Mouse (Mus musculus) hindbrain, postnatal 0 days (tissue): ENCODE measurements around the gene Best2. TPM values are rescaled to one million over a fixed set of nuclear protein-coding genes. Genes with fewer than 3 reads are reported as not detected.
A peak's percentile ranks its signal among the peaks of the same experiment; 100 is the strongest.

ENCODE experiments used
- ATAC-seq: fragments of 200-750 bp; cut with Nextera tagmentation; 2 replicates; pipeline ENCODE4 v1.8.0; 2017; ENCODE audit warnings: mild to moderate bottlenecking, moderate TSS enrichment, moderate library complexity
- DNase-seq: peaks from one replicate; pipeline ENCODE4 v3.0.0-alpha.2; 2015; ENCODE audit warnings: low spot score
- H3K27ac ChIP-seq: fragments of 300-500 bp; sonication (generic); 2 replicates; pipeline ENCODE4 v1.5.1; 2014; ENCODE audit warnings: mild to moderate bottlenecking
- H3K27me3 ChIP-seq: fragments of 300-500 bp; sonication (generic); 2 replicates; pipeline ENCODE4 v1.6.1; 2014; ENCODE audit warnings: low read length, mixed read lengths; ENCODE audit not compliant: insufficient read depth
- H3K36me3 ChIP-seq: fragments of 300-500 bp; sonication (generic); 2 replicates; pipeline ENCODE4 v1.6.1; 2014; ENCODE audit warnings: low read length, mixed read lengths; ENCODE audit not compliant: insufficient read depth
- H3K4me1 ChIP-seq: fragments of 300-500 bp; sonication (generic); 2 replicates; pipeline ENCODE4 v1.6.1; 2014; ENCODE audit warnings: antibody characterized with exemption, low read length, mixed read lengths; ENCODE audit not compliant: insufficient read depth
- H3K4me2 ChIP-seq: fragments of 300-500 bp; sonication (generic); 2 replicates; pipeline ENCODE4 v1.6.1; 2014; ENCODE audit warnings: low read depth, mild to moderate bottlenecking, low read length, moderate library complexity, mixed read lengths
- H3K4me3 ChIP-seq: fragments of 300-500 bp; sonication (generic); 2 replicates; pipeline ENCODE4 v1.5.1; 2014; ENCODE audit warnings: low read length
- H3K9ac ChIP-seq: fragments of 300-500 bp; sonication (generic); replicated peaks from 2 replicates; pipeline ENCODE4 v1.6.1; 2014; ENCODE audit warnings: mild to moderate bottlenecking, low read length, moderate library complexity, mixed read lengths
- H3K9me3 ChIP-seq: fragments of 300-500 bp; sonication (generic); 2 replicates; pipeline ENCODE4 v1.6.1; 2016; ENCODE audit warnings: low read length, mixed read lengths
- CTCF ChIP-seq: IDR thresholded peaks from 2 replicates; pipeline ENCODE4 v1.5.1; 2016; ENCODE audit warnings: antibody characterized with exemption, control low read depth, low read depth
- WGBS: fragments of 180-500 bp; shearing (Covaris S2); extraction: QIAGEN DNeasy Blood & Tissue Kit; methylation state at CpG from one replicate; pipeline ENCODE4 v1.1.7; 2014; 5-methylcytosine and 5-hydroxymethylcytosine counted together
- polyA plus RNA-seq: library from polyadenylated mRNA; unstranded; fragments of >200 nt; fragmentation: Nextera tagmentation; extraction: Ambion mirVana; gene quantifications from 2 replicates; pipeline ENCODE4 v1.2.1, GENCODE M21; 2015
- total RNA-seq: library from RNA; depleted of rRNA; stranded (reverse); fragments of >200 nt; gene quantifications from 2 replicates; pipeline ENCODE4 v1.2.3, GENCODE M21; 2014

Best2 gene
- total and polyA plus RNA-seq, 2 experiments from 2014 or later, result 0.26 TPM; not detected in 1

GRCm38 (mm10) chr8:84997649-84998295, 16.6 kb downstream of the Best2 start:
- 4% methylated on average over 19 of the region's 19 CpGs for WGBS
- H3K4me1 ChIP-seq, result peaks cover 6% of the 10 kb centered on the region; the same call in 1 of the 2 replicates
- no peak overlapping the region for H3K4me3 ChIP-seq
- no peaks in the 10 kb centered on the region for H3K9me3 ChIP-seq
- 0 out of 2 replicates have a peak overlapping the region, but pooled peaks have one; percentile 11 for H3K27ac ChIP-seq
- H3K9ac ChIP-seq, result peak overlapping the region; percentile 38; the same call in 1 of the 2 replicates
- no peaks in the 10 kb centered on the region for H3K27me3 ChIP-seq
- H3K36me3 ChIP-seq, result peaks cover 3% of the 10 kb centered on the region; the same call in 1 of the 2 replicates
- ATAC-seq (peak; percentile 86), DNase-seq (peak; percentile 93)
- H3K4me2 ChIP-seq, result peak overlapping the region; percentile 37
- peak; percentile 95 for TF ChIP-seq CTCF

- ATAC-seq (no peak), DNase-seq (no peak)
- Histone ChIP-seq H3K4me3 (no peak overlapping the region), H3K36me3 (no peaks in the 10 kb centered on the region), H3K9ac (no peak overlapping the region), H3K27me3 (no peaks in the 10 kb centered on the region), H3K4me2 (no peak overlapping the region), H3K27ac (no peak overlapping the region), H3K4me1 (peaks cover 6% of the 10 kb centered on the region; the same call in 1 of the 2 replicates), H3K9me3 (no peaks in the 10 kb centered on the region)
- WGBS, result 81% methylated on average over 5 of the region's 5 CpGs
- no peak for TF ChIP-seq CTCF
Observed at GRCm38 (mm10) chr8:84996978-84997377, 17.4 kb downstream of the Best2 start.

GRCm38 (mm10) chr8:84995680-84996079, 18.7 kb downstream of the Best2 start:
- Histone ChIP-seq H3K9ac (no peak overlapping the region), H3K4me1 (peaks cover 12% of the 10 kb centered on the region; the same call in 1 of the 2 replicates), H3K4me3 (no peak overlapping the region), H3K4me2 (0 out of 2 replicates have a peak overlapping the region, but pooled peaks have one; percentile 13), H3K27ac (no peak overlapping the region), H3K9me3 (no peaks in the 10 kb centered on the region), H3K36me3 (no peaks in the 10 kb centered on the region), H3K27me3 (no peaks in the 10 kb centered on the region)
- DNase-seq (peak; percentile 53), ATAC-seq (no peak)
- TF ChIP-seq CTCF, result no peak
- WGBS, result 28% methylated on average over 25 of the region's 25 CpGs

GRCm38 (mm10) chr8:84994375-84994774, 20.0 kb downstream of the Best2 start:
- H3K4me2 ChIP-seq, result no peak overlapping the region
- H3K27ac ChIP-seq, result no peak overlapping the region
- no peak overlapping the region for H3K9ac ChIP-seq
- peaks cover 12% of the 10 kb centered on the region; the same call in 1 of the 2 replicates for H3K4me1 ChIP-seq
- 96% methylated on average over 9 of the region's 9 CpGs for WGBS
- no peak for DNase-seq
- H3K4me3 ChIP-seq, result no peak overlapping the region
- no peaks in the 10 kb centered on the region for H3K27me3 ChIP-seq
- no peaks in the 10 kb centered on the region for H3K36me3 ChIP-seq
- no peaks in the 10 kb centered on the region for H3K9me3 ChIP-seq
- ATAC-seq, result no peak
- no peak for TF ChIP-seq CTCF

- DNase-seq, result peak; percentile 74
Observed at GRCm38 (mm10) chr8:84990836-84991235, 23.5 kb downstream of the Best2 start.

GRCm38 (mm10) chr8:84990349-84990748, 24.0 kb downstream of the Best2 start, which contains the start of gene Hook2:
Gene Hook2, plus strand, starts transcription at chr8:84990603.
- Histone ChIP-seq H3K27me3 (no peaks in the 10 kb centered on the region), H3K36me3 (no peaks in the 10 kb centered on the region), H3K4me1 (peaks cover 10% of the 10 kb centered on the region), H3K9me3 (no peaks in the 10 kb centered on the region), H3K27ac (peak within 1 kb of the TSS; percentile 76), H3K9ac (peak within 1 kb of the TSS; percentile 78), H3K4me2 (peak within 1 kb of the TSS; percentile 84), H3K4me3 (peak within 1 kb of the TSS; percentile 61)
- TF ChIP-seq CTCF, result peak; percentile 96
- peak; percentile 94 for ATAC-seq
- peak; percentile 99 for DNase-seq
- under 1% methylated on average over 28 of the region's 28 CpGs for WGBS

More at GRCm38 (mm10) chr8:84990836-84991235, 23.5 kb downstream of the Best2 start:
- Histone ChIP-seq H3K4me2 (peak overlapping the region; percentile 84), H3K27me3 (no peaks in the 10 kb centered on the region), H3K27ac (peak overlapping the region; percentile 76), H3K4me3 (peak overlapping the region; percentile 61), H3K9me3 (no peaks in the 10 kb centered on the region), H3K36me3 (no peaks in the 10 kb centered on the region), H3K9ac (peak overlapping the region; percentile 78), H3K4me1 (0 out of 2 replicates have a peak, but pooled peaks cover 6% of the 10 kb centered on the region)
- TF ChIP-seq CTCF, result no peak
- WGBS, result 2% methylated on average over 15 of the region's 15 CpGs
- ATAC-seq, result peak; percentile 59

GRCm38 (mm10) chr8:84989810-84990209, 24.5 kb downstream of the Best2 start:
- peaks cover 15% of the 10 kb centered on the region for H3K4me1 ChIP-seq
- peak overlapping the region; percentile 76 for H3K27ac ChIP-seq
- H3K4me3 ChIP-seq, result peak overlapping the region; percentile 61
- H3K9me3 ChIP-seq, result no peaks in the 10 kb centered on the region
- peak; percentile 86 for TF ChIP-seq CTCF
- no peaks in the 10 kb centered on the region for H3K27me3 ChIP-seq
- ATAC-seq (peak; percentile 31), DNase-seq (peak; percentile 93)
- peak overlapping the region; percentile 78 for H3K9ac ChIP-seq
- peak overlapping the region; percentile 84 for H3K4me2 ChIP-seq
- under 1% methylated on average over 15 of the region's 15 CpGs for WGBS
- no peaks in the 10 kb centered on the region for H3K36me3 ChIP-seq
